Mouse (Mus musculus) CH12.LX (cell line): ENCODE measurements at regions not wholly inside any gene's neighbourhood (a gene's known extent, or its start where the extent isn't known, plus 50 kb on each side); places are given as distances from the start of the nearest gene placed in this dataset.

Experiments
- DNase-seq: peaks from one replicate; pipeline ENCODE4 v3.0.0-alpha.2; 2013; ENCODE audit errors: extremely low read depth
- H3K27ac ChIP-seq: 2 replicates; pipeline ENCODE4 v1.5.1; 2012; ENCODE audit warnings: low read depth, mild to moderate bottlenecking, control low read depth, moderate library complexity; ENCODE audit not compliant: insufficient read depth
- H3K27me3 ChIP-seq: replicated peaks from 2 replicates; pipeline ENCODE3; 2012; ENCODE audit warnings: inconsistent platforms
- H3K36me3 ChIP-seq, 2 experiments: replicated peaks in 1 of 2; 2 replicates each; pipeline versions ENCODE3 to v1.6.1; 2012; ENCODE audit warnings: inconsistent platforms in 1 of 2, low read length in 1 of 2, mild to moderate bottlenecking in 1 of 2, mixed read lengths in 1 of 2, moderate library complexity in 1 of 2; ENCODE audit not compliant: control insufficient read depth in 1 of 2, insufficient read depth in 1 of 2
- H3K4me1 ChIP-seq, 2 experiments: 2 replicates each; pipeline ENCODE4 v1.6.1; 2012; ENCODE audit warnings: inconsistent platforms in 1 of 2, moderate library complexity in 1 of 2; ENCODE audit not compliant: insufficient read depth in 2 of 2, control insufficient read depth in 1 of 2
- H3K4me2 ChIP-seq: 2 replicates; pipeline ENCODE4 v1.6.1; 2012; ENCODE audit warnings: low read depth, mild to moderate bottlenecking, control low read depth; ENCODE audit not compliant: poor library complexity, insufficient read depth, severe bottlenecking
- H3K4me3 ChIP-seq, 3 experiments: fragments of 150-350 bp in 1 of 3; sonication (generic) in 1 of 3; replicated peaks in 1 of 3; 2 replicates each; pipeline versions ENCODE3 to v1.5.1; 2011 to 2012; ENCODE audit warnings: low read depth in 2 of 3, low read length in 2 of 3, mild to moderate bottlenecking in 2 of 3, moderate library complexity in 2 of 3, control low read depth in 1 of 3, improper control_type of control experiment in 1 of 3, inconsistent platforms in 1 of 3, mixed read lengths in 1 of 3; ENCODE audit not compliant: poor library complexity in 1 of 3
- H3K79me2 ChIP-seq: replicated peaks from 2 replicates; pipeline ENCODE4 v1.6.1; 2012; ENCODE audit warnings: mild to moderate bottlenecking, moderate library complexity; ENCODE audit not compliant: control insufficient read depth, poor library complexity, insufficient read depth, severe bottlenecking; ENCODE audit errors: extremely low read depth
- H3K9ac ChIP-seq: 2 replicates; pipeline ENCODE4 v1.6.1; 2012; ENCODE audit warnings: low read depth, mild to moderate bottlenecking, control low read depth, moderate library complexity; ENCODE audit not compliant: insufficient read depth
- H3K9me3 ChIP-seq: replicated peaks from 2 replicates; pipeline ENCODE3; 2012; ENCODE audit warnings: low read length, inconsistent platforms, mixed read lengths
- CHD1 ChIP-seq: IDR thresholded peaks from 2 replicates; pipeline ENCODE4 v1.6.1; 2012; ENCODE audit warnings: low read depth, low read length, improper control_type of control experiment, inconsistent platforms
- E2F4 ChIP-seq: IDR thresholded peaks from 2 replicates; pipeline ENCODE4 v1.6.1; 2011; ENCODE audit warnings: low read depth, low read length, improper control_type of control experiment; ENCODE audit not compliant: insufficient replicate concordance
- ELF1 ChIP-seq: IDR thresholded peaks from 2 replicates; pipeline ENCODE4 v1.6.1; 2014; ENCODE audit warnings: low read depth, mild to moderate bottlenecking, inconsistent platforms, low read length, improper control_type of control experiment
- EP300 ChIP-seq: IDR thresholded peaks from 2 replicates; pipeline ENCODE4 v1.6.1; 2011; ENCODE audit warnings: low read length, improper control_type of control experiment
- GABPA ChIP-seq: IDR thresholded peaks from 2 replicates; pipeline ENCODE4 v1.6.1; 2012; ENCODE audit warnings: low read depth, low read length, improper control_type of control experiment, inconsistent platforms; ENCODE audit not compliant: insufficient replicate concordance
- JUN ChIP-seq: IDR thresholded peaks from 2 replicates; pipeline ENCODE4 v1.6.1; 2011; ENCODE audit warnings: low read depth, mild to moderate bottlenecking, low read length, improper control_type of control experiment, moderate library complexity; ENCODE audit not compliant: insufficient read depth
- KAT2A ChIP-seq: IDR thresholded peaks from 2 replicates; pipeline ENCODE4 v1.6.1; 2012; ENCODE audit warnings: low read length, improper control_type of control experiment, inconsistent platforms; ENCODE audit not compliant: insufficient replicate concordance
- MAFK ChIP-seq: IDR thresholded peaks from 2 replicates; pipeline ENCODE4 v1.6.1; 2011; ENCODE audit warnings: low read length, improper control_type of control experiment; ENCODE audit not compliant: insufficient replicate concordance
- MAZ ChIP-seq: IDR thresholded peaks from 2 replicates; pipeline ENCODE4 v1.6.1; 2012; ENCODE audit warnings: low read depth, mild to moderate bottlenecking, inconsistent platforms, low read length, improper control_type of control experiment, moderate library complexity
- MYC ChIP-seq: IDR thresholded peaks from 2 replicates; pipeline ENCODE4 v1.6.1; 2011; ENCODE audit warnings: low read depth, mild to moderate bottlenecking, improper control_type of control experiment, low read length
- NELFE ChIP-seq: IDR thresholded peaks from 2 replicates; pipeline ENCODE4 v1.6.1; 2011; ENCODE audit warnings: low read depth, low read length, improper control_type of control experiment
- POLR2AphosphoS2 ChIP-seq: IDR thresholded peaks from 2 replicates; pipeline ENCODE4 v1.6.1; 2011; ENCODE audit warnings: low read depth, low read length, improper control_type of control experiment
- RAD21 ChIP-seq: IDR thresholded peaks from 2 replicates; pipeline ENCODE4 v1.6.1; 2011; ENCODE audit warnings: low read depth, mild to moderate bottlenecking, low read length, improper control_type of control experiment, moderate library complexity
- RCOR1 ChIP-seq: conservative IDR thresholded peaks from 2 replicates; pipeline ENCODE4 v1.6.1; 2012; ENCODE audit warnings: low read depth, mild to moderate bottlenecking, inconsistent platforms, low read length, improper control_type of control experiment
- SIN3A ChIP-seq: IDR thresholded peaks from 2 replicates; pipeline ENCODE4 v1.6.1; 2012; ENCODE audit warnings: low read length, improper control_type of control experiment, inconsistent platforms
- SMC3 ChIP-seq: IDR thresholded peaks from 2 replicates; pipeline ENCODE4 v1.6.1; 2011; ENCODE audit warnings: low read depth, low read length, improper control_type of control experiment
- TCF12 ChIP-seq: IDR thresholded peaks from 2 replicates; pipeline ENCODE4 v1.6.1; 2014; ENCODE audit warnings: low read depth, mild to moderate bottlenecking, inconsistent platforms, low read length, improper control_type of control experiment
- USF2 ChIP-seq: conservative IDR thresholded peaks from 2 replicates; pipeline ENCODE4 v1.6.1; 2011; ENCODE audit warnings: low read depth, low read length, improper control_type of control experiment
- ZMIZ1 ChIP-seq: IDR thresholded peaks from 2 replicates; pipeline ENCODE4 v1.6.1; 2012; ENCODE audit warnings: low read depth, mild to moderate bottlenecking, inconsistent platforms, low read length, improper control_type of control experiment
- dilution Hi-C: fragments of 300-500 bp; cut with MboI; formaldehyde crosslinking; loops from 2 replicates; pipeline ENCODE4 v1.14.3; 2020; ENCODE audit warnings: low sequenced_read_pairs; ENCODE audit not compliant: extremely low pct_unique_long_range_greater_than_20kb, extremely low pct_ligation_motif_present
- in situ Hi-C: fragments of 300-500 bp; cut with MboI; formaldehyde crosslinking; loops from 3 replicates; pipeline ENCODE4 v1.14.3; 2019; ENCODE audit warnings: low sequenced_read_pairs, low pct_ligation_motif_present, low pct_unique_long_range_greater_than_20kb, mixed read lengths

DNA sequence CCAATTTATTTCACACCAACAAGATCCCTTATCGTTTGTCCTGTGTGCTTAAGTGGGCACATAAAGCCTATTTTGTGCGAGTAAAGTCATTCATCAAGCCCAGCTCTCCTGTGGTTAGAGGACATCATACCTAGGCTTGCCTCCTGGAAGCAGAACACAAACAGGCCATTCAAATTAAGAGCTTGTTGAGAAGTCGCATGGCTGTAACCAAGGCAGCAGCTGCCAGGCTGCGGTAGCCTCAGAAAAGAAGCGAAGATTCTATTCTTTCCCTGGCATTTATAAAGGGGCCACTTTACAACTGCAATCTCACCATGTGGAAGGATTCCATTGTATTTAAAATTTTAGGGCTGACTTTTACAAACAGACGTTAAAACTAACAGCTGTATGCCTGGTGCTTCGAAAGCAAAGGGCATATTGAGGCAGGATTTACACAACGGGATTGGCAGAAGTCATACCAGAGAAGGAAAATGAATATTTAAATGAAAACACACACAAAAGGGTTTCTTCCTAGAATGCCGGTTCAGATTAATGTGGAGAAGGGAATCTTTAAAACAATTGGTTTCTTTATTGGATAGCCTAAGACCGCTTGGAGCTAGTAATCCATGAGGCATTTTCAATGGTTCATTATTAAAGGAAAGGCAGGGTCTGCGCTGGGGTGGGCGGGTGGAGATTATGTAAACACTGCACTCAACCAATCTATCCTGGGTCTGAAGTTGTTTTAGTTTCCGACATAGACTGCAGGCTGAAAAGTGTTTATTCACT, 366.6 kb downstream of the Sfmbt2 start:
- H3K36me3 ChIP-seq = no peaks in the 10 kb centered on the region
- no peak overlapping the region; the same call in 1 of the 2 replicates for H3K4me2 ChIP-seq
- peaks cover 0 to 2% of the 10 kb centered on the region in 2 experiments; a peak in 1 of 4 replicates for H3K4me1 ChIP-seq
- no peaks in the 10 kb centered on the region for H3K79me2 ChIP-seq
- no peak for DNase-seq
- H3K4me3 ChIP-seq = no peak overlapping the region
- H3K27me3 ChIP-seq = no peaks in the 10 kb centered on the region
- H3K27ac ChIP-seq = no peak overlapping the region
- no peaks in the 10 kb centered on the region for H3K9me3 ChIP-seq
- no peak for TF ChIP-seq SMC3
- TF ChIP-seq EP300 = no peak
- TF ChIP-seq E2F4 = no peak
- no peak for TF ChIP-seq MAFK
- TF ChIP-seq SIN3A = no peak
- no peak for TF ChIP-seq KAT2A
- TF ChIP-seq ELF1 = no peak
- no peak for TF ChIP-seq TCF12
- TF ChIP-seq JUN = no peak
- no peak for TF ChIP-seq RCOR1
- no peak for TF ChIP-seq USF2
- TF ChIP-seq RAD21 = no peak
- TF ChIP-seq POLR2AphosphoS2 = no peak
- TF ChIP-seq NELFE = no peak
- no peak for TF ChIP-seq GABPA
- H3K9ac ChIP-seq = no peak overlapping the region
- in situ Hi-C loops (no loop called here), dilution Hi-C loops (no loop called here)

DNA sequence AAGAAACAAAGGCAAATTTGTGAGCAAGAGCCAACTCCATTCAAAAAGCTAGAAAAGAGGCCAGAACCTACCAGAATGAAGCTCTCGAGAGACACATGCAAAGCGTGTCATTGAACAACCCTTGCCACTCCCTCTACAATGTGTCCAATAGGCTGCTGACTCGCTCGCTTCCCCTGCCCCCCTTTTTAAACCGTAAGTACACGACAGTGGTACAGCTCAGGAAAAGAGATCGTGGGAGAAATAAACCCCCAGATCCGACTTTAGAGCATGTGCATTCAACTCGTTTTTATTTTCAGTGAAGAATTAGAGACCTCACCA, 367.1 kb downstream of the Sfmbt2 start:
- in situ Hi-C loops = no loop called here
- H3K9me3 ChIP-seq = no peaks in the 10 kb centered on the region
- no peaks in the 10 kb centered on the region for H3K79me2 ChIP-seq
- dilution Hi-C loops = no loop called here
- H3K27ac ChIP-seq = no peak overlapping the region
- H3K4me1 ChIP-seq = peaks cover 0 to 2% of the 10 kb centered on the region in 2 experiments; a peak in 1 of 4 replicates
- H3K36me3 ChIP-seq = no peaks in the 10 kb centered on the region
- no peaks in the 10 kb centered on the region for H3K27me3 ChIP-seq
- DNase-seq = no peak
- H3K4me2 ChIP-seq = no peak overlapping the region; the same call in 1 of the 2 replicates
- H3K9ac ChIP-seq = no peak overlapping the region
- no peak overlapping the region for H3K4me3 ChIP-seq
- no peak for TF ChIP-seq TCF12
- no peak for TF ChIP-seq MYC
- TF ChIP-seq MAZ = no peak
- TF ChIP-seq CHD1 = no peak
- TF ChIP-seq ZMIZ1 = no peak
- no peak for TF ChIP-seq USF2
- TF ChIP-seq, all 38 proteins: peak for 0
